Mouse (Mus musculus): Measurements from ENCODE around the gene Hsf2bp.
A peak's percentile ranks its signal among the peaks of the same experiment; 100 is the strongest.

Gene Hsf2bp

DNA sequence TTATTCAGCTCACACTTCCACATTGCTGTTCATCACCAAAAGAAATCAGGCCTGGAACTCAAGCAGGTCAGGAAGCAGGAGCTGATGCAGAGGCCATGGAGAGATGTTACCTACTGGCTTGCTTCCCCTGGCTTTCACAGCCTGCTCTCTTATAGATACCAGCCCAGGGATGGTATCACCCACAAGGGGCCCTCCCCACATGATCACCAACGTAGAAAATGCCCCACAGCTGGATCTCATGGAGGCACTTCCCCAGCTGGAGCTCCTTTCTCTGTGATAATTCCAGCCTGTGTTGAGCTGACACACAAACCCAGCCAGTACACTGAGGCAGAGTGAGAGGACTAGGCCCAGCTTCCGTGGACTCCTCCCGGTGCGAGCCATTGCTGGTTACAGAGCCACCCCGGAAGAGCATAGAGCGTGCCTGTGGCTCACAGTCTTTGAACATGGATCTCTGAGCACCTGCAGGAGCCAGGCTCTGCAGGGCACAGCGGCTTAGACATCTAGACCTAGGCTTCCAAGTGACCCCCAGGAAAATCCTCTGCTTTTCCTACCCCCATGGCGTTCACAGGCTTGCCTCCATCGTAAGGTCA is 130.9 kb downstream of the Hsf2bp start:
- DNase-seq = no peak

DNA sequence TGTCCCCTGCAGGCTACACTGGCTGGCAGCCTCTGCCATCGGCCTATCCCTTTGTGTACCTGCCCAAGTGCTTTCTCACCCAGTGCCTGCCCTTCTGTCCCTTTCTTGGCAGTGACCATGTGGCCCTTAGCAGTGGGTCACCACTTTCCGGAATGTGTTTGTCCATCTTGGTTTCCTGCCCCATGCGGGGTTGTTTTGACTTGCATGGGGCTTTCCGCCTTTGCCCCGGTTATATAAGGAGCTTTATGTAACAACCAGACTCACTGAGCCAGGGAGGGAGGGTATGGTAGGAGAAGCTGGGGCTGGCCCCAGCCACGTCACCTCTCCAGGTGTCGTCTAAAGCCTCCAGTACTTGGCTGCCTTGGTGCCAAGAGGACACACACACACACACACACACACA is 132.1 kb downstream of the Hsf2bp start:
- DNase-seq = no peak

DNA sequence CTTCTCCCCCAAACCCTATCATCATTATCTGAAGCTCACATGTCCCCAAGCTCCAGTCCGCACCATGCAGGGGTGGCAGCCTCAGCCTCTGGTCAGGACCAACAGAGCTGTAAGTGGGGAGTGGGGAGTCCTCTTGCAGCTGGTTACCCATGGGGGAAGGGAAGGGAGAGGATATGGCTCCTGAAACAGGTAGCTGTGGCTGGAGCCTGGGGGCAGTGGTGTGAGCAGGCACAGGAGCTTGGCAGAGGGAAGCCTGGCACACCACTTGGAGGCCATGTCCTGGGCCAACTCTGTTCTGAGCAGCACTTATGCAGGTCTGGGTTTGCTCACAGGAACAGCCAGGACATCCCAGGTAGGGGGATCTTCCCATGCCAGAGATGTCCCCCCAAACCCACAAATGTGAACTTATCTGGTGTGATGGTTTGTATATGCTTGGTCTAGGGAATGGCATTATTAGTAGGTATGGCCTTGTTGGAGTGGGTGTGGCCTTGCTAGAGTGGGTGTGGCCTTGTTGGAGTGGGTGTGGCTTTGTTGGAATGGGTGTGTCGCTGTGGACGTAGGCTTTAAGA is 133.4 kb downstream of the Hsf2bp start:
- DNase-seq = peak in 1 of 2 experiments; percentile 1

DNA sequence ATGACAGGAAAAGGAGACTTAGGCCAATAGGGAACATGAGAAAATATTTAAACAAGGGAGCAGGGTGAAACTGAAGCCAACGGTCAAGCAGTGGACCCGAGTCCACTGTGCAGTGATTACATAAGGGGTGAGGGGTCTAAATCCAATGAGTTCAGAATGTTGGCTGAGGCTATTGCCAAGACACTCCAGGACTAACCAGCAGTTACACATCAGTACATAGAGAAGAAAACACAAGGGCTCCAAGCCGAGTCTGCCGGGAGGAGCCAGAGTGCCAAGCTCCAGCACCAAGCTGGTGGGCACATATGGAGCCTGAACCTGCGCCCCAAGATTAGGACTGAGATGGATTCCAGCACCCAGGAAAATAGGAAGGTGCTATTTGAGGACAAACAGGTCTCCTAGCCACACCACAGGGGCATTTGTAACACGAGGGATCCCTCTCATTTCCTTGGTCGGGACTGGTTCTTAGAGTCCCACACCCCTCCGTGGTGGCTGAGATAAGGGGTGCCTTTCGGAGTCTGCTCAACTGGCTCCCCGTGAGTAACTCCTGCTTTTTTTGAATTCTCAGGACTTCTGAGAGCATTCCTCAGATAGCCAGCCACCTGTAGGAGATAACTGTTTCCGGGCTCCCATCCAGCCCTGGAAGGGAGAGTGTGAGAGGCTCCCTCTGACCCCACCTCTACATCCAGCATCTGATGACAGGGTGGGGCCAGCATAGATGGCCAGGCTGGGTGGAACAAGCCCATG is 134.5 kb downstream of the Hsf2bp start:
- no peak for DNase-seq

DNA sequence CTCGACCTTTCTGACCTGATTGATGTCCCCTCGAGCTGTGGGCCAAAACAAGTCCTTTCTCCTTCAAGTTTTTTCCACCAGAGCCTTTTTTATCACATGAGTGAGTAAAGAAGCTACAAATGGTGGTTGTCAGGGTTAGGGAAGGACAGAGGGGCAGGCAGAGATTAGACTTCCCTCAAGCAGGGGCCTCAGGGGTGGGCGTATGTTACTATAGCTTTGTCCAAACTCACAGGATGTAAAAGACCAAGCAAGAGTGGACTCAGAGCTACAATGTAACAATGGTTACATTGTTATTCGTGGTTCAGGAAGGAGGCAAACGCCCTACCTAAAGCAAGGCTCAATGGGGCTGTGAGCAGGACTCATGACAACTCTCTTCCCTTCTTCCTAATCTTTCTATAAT is 137.2 kb downstream of the Hsf2bp start:
- DNase-seq = no peak

DNA sequence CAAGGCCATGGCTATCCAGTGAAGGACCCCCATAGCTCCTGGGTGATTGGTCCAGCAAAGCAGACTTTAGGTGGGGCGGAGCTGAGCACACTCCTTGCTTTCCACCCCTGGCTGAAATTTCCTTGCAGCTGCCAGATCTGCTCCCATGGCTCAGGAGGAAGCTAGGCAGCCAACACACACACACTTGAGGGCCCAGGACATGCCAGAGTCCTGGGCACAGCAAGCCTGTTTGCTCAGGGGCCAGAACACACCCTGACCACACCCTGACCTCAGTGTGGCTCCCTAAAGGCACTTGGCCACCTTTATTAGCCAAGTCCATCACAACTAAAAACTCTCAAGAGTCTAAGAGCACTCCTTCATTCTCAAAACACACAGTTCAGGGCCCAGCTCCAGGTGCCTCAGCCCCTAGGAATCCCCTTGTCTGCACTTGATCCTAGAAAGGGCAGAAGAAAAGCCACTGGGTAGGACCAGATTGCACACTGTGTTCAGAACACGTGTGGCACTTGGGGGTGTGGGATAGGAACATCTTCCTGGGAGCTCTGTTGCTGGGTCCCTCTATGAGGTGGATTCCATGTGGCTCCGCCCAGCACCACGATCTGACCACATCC is 138.9 kb downstream of the Hsf2bp start:
- no peak for DNase-seq

DNA sequence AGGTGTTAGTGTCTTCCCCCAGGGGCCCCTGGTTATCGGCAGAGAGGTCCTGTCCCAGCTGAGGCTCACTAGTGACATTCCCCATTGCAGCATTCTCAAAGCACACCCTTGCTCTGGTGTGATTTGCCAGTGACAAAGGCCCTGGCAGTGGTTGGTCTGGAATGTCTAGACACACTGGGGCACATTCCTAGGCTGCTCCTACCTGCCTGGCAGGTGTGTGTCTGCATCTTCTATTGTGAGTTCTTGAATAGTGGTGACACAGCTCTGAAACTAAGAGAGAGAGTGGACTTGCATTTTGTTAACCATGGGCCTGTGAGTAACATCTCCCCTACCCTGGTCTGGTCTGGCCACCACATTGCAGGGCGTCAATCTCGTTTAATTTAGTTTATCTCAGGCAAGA is 139.4 kb downstream of the Hsf2bp start:
- DNase-seq = no peak

DNA sequence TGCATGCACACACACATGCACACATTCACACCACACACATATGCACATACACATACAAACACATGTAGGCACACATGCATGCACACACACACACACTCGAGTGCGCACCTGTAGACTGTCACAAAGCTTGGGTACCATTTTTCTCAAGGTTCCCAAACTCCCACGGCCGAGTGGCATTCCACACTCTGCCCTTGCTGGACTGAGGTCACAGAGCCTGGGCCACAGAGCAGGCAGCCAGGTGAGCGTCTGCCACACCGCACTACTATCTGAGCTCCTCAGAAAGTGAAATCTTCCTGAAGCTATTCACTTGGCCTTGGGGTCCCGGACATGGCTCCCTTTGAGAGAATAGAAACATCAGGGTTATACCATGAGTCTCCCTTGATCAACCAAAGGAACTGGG is 139.8 kb downstream of the Hsf2bp start:
- DNase-seq = no peak

All from cerebellum, postnatal 36 days (tissue).